Mouse (Mus musculus) thymus, adult 2 months (tissue): ENCODE data around the gene Insl3. TPM values are rescaled to one million over a fixed set of nuclear protein-coding genes. Genes with fewer than 3 reads are reported as not detected.

Experiments
- DNase-seq: peaks from one replicate; pipeline ENCODE4 v3.0.0; 2021
- H3K27ac ChIP-seq: fragments of 200-500 bp; 2 replicates; pipeline ENCODE4 v1.5.1; 2012; ENCODE audit warnings: low read length, control low read depth; ENCODE audit not compliant: control insufficient read depth, insufficient read depth
- H3K27me3 ChIP-seq: fragments of 200-500 bp; 2 replicates; pipeline ENCODE4 v1.6.1; 2012; ENCODE audit warnings: mild to moderate bottlenecking, low read length, moderate library complexity, mixed read lengths; ENCODE audit not compliant: control insufficient read depth, insufficient read depth
- H3K36me3 ChIP-seq: fragments of 200-500 bp; 2 replicates; pipeline ENCODE4 v1.6.1; 2012; ENCODE audit warnings: mild to moderate bottlenecking, low read length, moderate library complexity; ENCODE audit not compliant: control insufficient read depth, insufficient read depth
- H3K4me1 ChIP-seq: fragments of 200-500 bp; replicated peaks from 2 replicates; pipeline ENCODE4 v1.6.1; 2012; ENCODE audit warnings: low read length; ENCODE audit not compliant: control insufficient read depth, insufficient read depth
- H3K4me3 ChIP-seq: fragments of 200-500 bp; 2 replicates; pipeline ENCODE4 v1.5.1; 2012; ENCODE audit warnings: mild to moderate bottlenecking, low read length, control low read depth, moderate library complexity; ENCODE audit not compliant: control insufficient read depth, insufficient read depth
- CTCF ChIP-seq: fragments of 200-500 bp; IDR thresholded peaks from 2 replicates; pipeline ENCODE4 v1.5.1; 2012; ENCODE audit warnings: mild to moderate bottlenecking, control low read depth, low read length, moderate library complexity, borderline replicate concordance; ENCODE audit not compliant: control insufficient read depth, poor library complexity, insufficient read depth; ENCODE audit errors: extremely low read depth
- POLR2A ChIP-seq: fragments of 200-500 bp; IDR thresholded peaks from 2 replicates; pipeline ENCODE4 v1.6.1; 2012; ENCODE audit warnings: mild to moderate bottlenecking, low read length, control low read depth, moderate library complexity; ENCODE audit not compliant: control insufficient read depth, poor library complexity, insufficient read depth; ENCODE audit errors: extremely low read depth
- WGBS: fragments of 180-500 bp; shearing (Covaris S2); methylation state at CpG from one replicate; pipeline ENCODE4 v1.1.7; 2018; 5-methylcytosine and 5-hydroxymethylcytosine counted together
- polyA plus RNA-seq: library from polyadenylated mRNA; depleted of rRNA; stranded (reverse); fragments of >200 nt; gene quantifications from 2 replicates; pipeline ENCODE4 v1.2.3, GENCODE M21; 2012

Insl3 gene
- polyA plus RNA-seq, 1 experiment = 56.8 TPM

GRCm38 (mm10) chr8:71680471-71680870 lies 8.5 kb upstream of the Insl3 start:
- Histone ChIP-seq H3K4me3 (no peak overlapping the region), H3K27ac (no peak overlapping the region), H3K4me1 (peaks cover 18% of the 10 kb centered on the region), H3K36me3 (no peaks in the 10 kb centered on the region), H3K27me3 (no peaks in the 10 kb centered on the region)
- WGBS = 96% methylated on average over 21 of the region's 21 CpGs
- TF ChIP-seq POLR2A = no peak
- TF ChIP-seq CTCF = no peak
- no peak for DNase-seq

GRCm38 (mm10) chr8:71681369-71681915 lies 7.6 kb upstream of the Insl3 start:
- TF ChIP-seq POLR2A = no peak
- no peak for TF ChIP-seq CTCF
- H3K36me3 ChIP-seq = no peaks in the 10 kb centered on the region
- no peaks in the 10 kb centered on the region for H3K27me3 ChIP-seq
- H3K4me3 ChIP-seq = no peak overlapping the region
- 91% methylated on average over 18 of the region's 18 CpGs for WGBS
- H3K27ac ChIP-seq = no peak overlapping the region
- peaks cover 13% of the 10 kb centered on the region for H3K4me1 ChIP-seq
- no peak for DNase-seq

- H3K36me3 ChIP-seq = no peaks in the 10 kb centered on the region
- DNase-seq = no peak
- TF ChIP-seq CTCF (no peak), POLR2A (no peak)
- no peak overlapping the region for H3K27ac ChIP-seq
- WGBS = 96% methylated on average over 12 of the region's 12 CpGs
- H3K4me3 ChIP-seq = no peak overlapping the region
- H3K27me3 ChIP-seq = no peaks in the 10 kb centered on the region
- H3K4me1 ChIP-seq = peaks cover 4% of the 10 kb centered on the region; the same call in 1 of the 2 replicates
Measured at GRCm38 (mm10) chr8:71682832-71683231, 6.2 kb upstream of the Insl3 start.

- 90% methylated on average over 10 of the region's 10 CpGs for WGBS
- no peaks in the 10 kb centered on the region for H3K36me3 ChIP-seq
- H3K4me3 ChIP-seq = no peak overlapping the region
- TF ChIP-seq POLR2A (no peak), CTCF (no peak)
- DNase-seq = no peak
- H3K27ac ChIP-seq = no peak overlapping the region
- no peaks in the 10 kb centered on the region for H3K27me3 ChIP-seq
- no peaks in the 10 kb centered on the region for H3K4me1 ChIP-seq
Measured at GRCm38 (mm10) chr8:71684701-71685100, 4.3 kb upstream of the Insl3 start.

GRCm38 (mm10) chr8:71685573-71685972 lies 3.4 kb upstream of the Insl3 start:
- no peaks in the 10 kb centered on the region for H3K36me3 ChIP-seq
- no peaks in the 10 kb centered on the region for H3K4me1 ChIP-seq
- no peak overlapping the region for H3K4me3 ChIP-seq
- DNase-seq = no peak
- no peak for TF ChIP-seq POLR2A
- TF ChIP-seq CTCF = no peak
- H3K27me3 ChIP-seq = no peaks in the 10 kb centered on the region
- WGBS = 93% methylated on average over 29 of the region's 29 CpGs
- no peak overlapping the region for H3K27ac ChIP-seq

- no peaks in the 10 kb centered on the region; the same call in 1 of the 2 replicates for H3K27me3 ChIP-seq
- no peak overlapping the region for H3K27ac ChIP-seq
- H3K36me3 ChIP-seq = no peaks in the 10 kb centered on the region
- 96% methylated on average over 23 of the region's 23 CpGs for WGBS
- no peak for TF ChIP-seq POLR2A
- no peak for TF ChIP-seq CTCF
- H3K4me3 ChIP-seq = no peak overlapping the region
- no peaks in the 10 kb centered on the region for H3K4me1 ChIP-seq
- no peak for DNase-seq
Measured at GRCm38 (mm10) chr8:71686143-71686734, 2.8 kb upstream of the Insl3 start.
